Mouse (Mus musculus) ZHBTc4 (cell line): Measurements from ENCODE around the gene Ctnnal1.
"Not testable (repeated sequence)": the region's sequence is repeated elsewhere in the genome, so short reads cannot be mapped to it uniquely, and the experiment has no call there.

Source experiments
- DNase-seq: peaks from one replicate; pipeline ENCODE4 v3.0.0-alpha.2; 2011; ENCODE audit warnings: low read depth, low spot score

Ctnnal1 gene

GRCm38 (mm10) chr4:56865003-56865511 is at the start of gene Ctnnal1:
TSS of gene Ctnnal1 (minus strand) at chr4:56865188.
- peak; percentile 95 for DNase-seq

GRCm38 (mm10) chr4:56914761-56915160 is 49.8 kb upstream of the Ctnnal1 start:
- DNase-seq, result no peak

GRCm38 (mm10) chr4:56914338-56914737 is 49.4 kb upstream of the Ctnnal1 start:
- DNase-seq, result peak; percentile 74

- DNase-seq, result no peak
Observed at GRCm38 (mm10) chr4:56912382-56913001, 47.5 kb upstream of the Ctnnal1 start.

GRCm38 (mm10) chr4:56909568-56909967 is 44.6 kb upstream of the Ctnnal1 start:
- no peak for DNase-seq

- DNase-seq, result no peak
Observed at GRCm38 (mm10) chr4:56907671-56908070, 42.7 kb upstream of the Ctnnal1 start.

GRCm38 (mm10) chr4:56906926-56907325 is 41.9 kb upstream of the Ctnnal1 start:
- DNase-seq, result no peak

- no peak for DNase-seq
Observed at GRCm38 (mm10) chr4:56905507-56905906, 40.5 kb upstream of the Ctnnal1 start.

GRCm38 (mm10) chr4:56901671-56902070 is 36.7 kb upstream of the Ctnnal1 start:
- peak; percentile 63 for DNase-seq

- no peak for DNase-seq
Observed at GRCm38 (mm10) chr4:56899216-56899615, 34.2 kb upstream of the Ctnnal1 start.

GRCm38 (mm10) chr4:56897511-56897910 is 32.5 kb upstream of the Ctnnal1 start:
- peak; percentile 46 for DNase-seq

GRCm38 (mm10) chr4:56894196-56894595 is 29.2 kb upstream of the Ctnnal1 start:
- peak; percentile 70 for DNase-seq

GRCm38 (mm10) chr4:56892501-56893115 is 27.6 kb upstream of the Ctnnal1 start:
- DNase-seq, result no peak

GRCm38 (mm10) chr4:56888483-56888882 is 23.5 kb upstream of the Ctnnal1 start:
- no peak for DNase-seq

GRCm38 (mm10) chr4:56886286-56886979 is 21.4 kb upstream of the Ctnnal1 start:
- DNase-seq, result no peak

- DNase-seq, result no peak
Observed at GRCm38 (mm10) chr4:56880036-56880703, 15.2 kb upstream of the Ctnnal1 start.

GRCm38 (mm10) chr4:56878971-56879370 is 14.0 kb upstream of the Ctnnal1 start:
- no peak for DNase-seq

GRCm38 (mm10) chr4:56870541-56870940 is 5.6 kb upstream of the Ctnnal1 start:
- not testable (repeated sequence) for DNase-seq

GRCm38 (mm10) chr4:56867761-56868160 is 2.8 kb upstream of the Ctnnal1 start:
- no peak for DNase-seq

- DNase-seq, result peak; percentile 40
Observed at GRCm38 (mm10) chr4:56865971-56866370, 983 bp upstream of the Ctnnal1 start.

- peak; percentile 45 for DNase-seq
Observed at GRCm38 (mm10) chr4:56864417-56865001, 479 bp downstream of the Ctnnal1 start.

- no peak for DNase-seq
Observed at GRCm38 (mm10) chr4:56864016-56864415, 972 bp downstream of the Ctnnal1 start.
